Mouse (Mus musculus): ENCODE results near the gene Tmem253. TPM values are rescaled to one million over a fixed set of nuclear protein-coding genes. Genes with fewer than 3 reads are reported as not detected.

Gene Tmem253
- total and polyA plus RNA-seq, 3 experiments: 0.27 to 2.5 (median 0.29) TPM

- Histone ChIP-seq H3K4me1 (ENCODE audit: insufficient read depth, low read depth, low read length) (peaks cover 65% of the 10 kb centered on the region), H3K9me3 (replicated peaks) (no peaks in the 10 kb centered on the region), H3K36me3 (replicated peaks) (peaks cover 20% of the 10 kb centered on the region), H3K4me3 (ENCODE audit: low read depth, low read length) (no peak overlapping the region; the same call in 1 of the 2 replicates), H3K27me3 (ENCODE audit: insufficient read depth, low read length) (no peaks in the 10 kb centered on the region)
- ATAC-seq (ENCODE audit: extremely low read depth, insufficient number of reproducible peaks, low FRiP score, poor library complexity, severe bottlenecking) (peak; percentile 37), DNase-seq (ENCODE audit: low spot score) (no peak)
- TF ChIP-seq POLR2AphosphoS5 (IDR thresholded peaks at IDR 0.05; ENCODE audit: insufficient replicate concordance, low read depth, low read length) (no peak), GATA1 (IDR thresholded peaks at IDR 0.05; ENCODE audit: borderline replicate concordance, low read length) (no peak), CTCF (IDR thresholded peaks at IDR 0.05; ENCODE audit: low read depth, low read length) (no peak), TAL1 (conservative IDR thresholded peaks at IDR 0.05; ENCODE audit: low read depth, low read length) (peak; percentile 36; the same call in 1 of the 2 replicates)
Measured at GRCm38 (mm10) chr14:52021568-52022212, 6.2 kb downstream of the Tmem253 start.

DNA sequence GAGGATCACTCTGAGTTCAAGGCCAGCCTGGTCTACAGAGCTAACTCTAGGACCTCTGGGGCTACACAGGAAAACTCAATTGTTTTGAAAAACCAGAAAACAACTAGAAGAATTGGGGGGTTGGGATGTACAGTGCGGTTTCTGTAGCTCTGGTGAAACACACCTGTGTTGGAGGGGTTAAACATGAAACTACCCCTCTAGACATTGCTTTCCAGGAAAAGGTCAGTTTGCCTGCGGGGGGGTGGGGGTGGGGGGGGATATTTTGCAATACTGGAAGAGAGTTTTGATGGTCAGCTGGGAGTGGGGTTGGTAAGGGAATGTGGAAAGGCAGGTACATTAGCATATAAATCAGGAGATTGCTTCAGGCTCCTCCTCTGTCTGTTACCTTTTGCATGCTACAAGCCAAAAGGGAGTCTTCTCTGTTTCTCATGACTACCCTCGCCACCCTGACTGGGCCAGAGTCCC lies 6.8 kb downstream of the Tmem253 start:
- Histone ChIP-seq H3K36me3 (replicated peaks) (peaks cover 14% of the 10 kb centered on the region), H3K4me3 (ENCODE audit: low read depth, low read length) (peak overlapping the region; percentile 71; the same call in 1 of the 2 replicates), H3K27me3 (ENCODE audit: insufficient read depth, low read length) (no peaks in the 10 kb centered on the region), H3K9me3 (replicated peaks) (no peaks in the 10 kb centered on the region), H3K4me1 (ENCODE audit: insufficient read depth, low read depth, low read length) (peaks cover 61% of the 10 kb centered on the region)
- no peak for DNase-seq (ENCODE audit: low spot score)
- no peak for ATAC-seq (ENCODE audit: extremely low read depth, insufficient number of reproducible peaks, low FRiP score, poor library complexity, severe bottlenecking)
- TF ChIP-seq CTCF (IDR thresholded peaks at IDR 0.05; ENCODE audit: low read depth, low read length) (no peak), POLR2AphosphoS5 (IDR thresholded peaks at IDR 0.05; ENCODE audit: insufficient replicate concordance, low read depth, low read length) (no peak)

DNA sequence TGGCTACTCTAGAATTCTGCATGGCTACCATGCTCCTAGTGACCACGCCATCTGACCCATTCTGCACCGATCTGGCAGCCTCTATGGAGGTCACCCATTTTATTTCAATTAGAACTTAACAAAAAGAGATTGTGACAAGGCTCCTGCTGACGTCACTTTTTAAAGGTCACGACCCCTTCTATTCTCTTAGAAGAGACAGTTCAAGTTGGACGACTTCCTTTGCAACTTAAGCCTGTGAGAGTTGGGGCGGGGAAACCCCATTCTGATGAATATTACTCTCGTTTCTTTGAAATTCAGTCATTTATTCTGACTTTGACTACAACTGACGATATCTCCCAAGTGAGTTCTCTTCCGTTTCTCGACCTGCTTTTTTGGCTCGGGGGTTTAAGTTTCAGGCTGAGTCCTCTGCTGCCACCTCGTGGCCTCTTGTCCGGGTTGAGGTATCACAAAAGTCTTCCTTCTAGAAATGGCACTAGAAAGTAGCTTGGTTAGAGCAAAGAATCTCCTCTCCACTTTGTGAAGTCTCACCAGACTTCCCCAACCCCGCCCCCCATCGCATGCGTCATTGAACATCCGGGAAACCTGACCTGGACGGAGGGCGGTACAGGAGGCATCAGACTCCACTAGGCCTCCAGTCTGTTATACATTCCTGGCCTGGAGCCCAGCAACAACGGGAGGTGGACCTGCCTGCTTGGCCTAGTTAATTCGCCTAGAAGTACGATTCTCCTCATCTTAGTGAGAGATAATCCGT lies 7.4 kb downstream of the Tmem253 start:
- Histone ChIP-seq H3K4me3 (ENCODE audit: low read depth, low read length) (peak overlapping the region; percentile 71), H3K27me3 (ENCODE audit: insufficient read depth, low read length) (no peaks in the 10 kb centered on the region), H3K36me3 (replicated peaks) (peaks cover 10% of the 10 kb centered on the region), H3K9me3 (replicated peaks) (no peaks in the 10 kb centered on the region), H3K4me1 (ENCODE audit: insufficient read depth, low read depth, low read length) (peaks cover 56% of the 10 kb centered on the region)
- TF ChIP-seq POLR2AphosphoS5 (IDR thresholded peaks at IDR 0.05; ENCODE audit: insufficient replicate concordance, low read depth, low read length) (0 out of 2 replicates have a peak, but pooled peaks have one; percentile 31), CTCF (IDR thresholded peaks at IDR 0.05; ENCODE audit: low read depth, low read length) (peak; percentile 28; the same call in 1 of the 2 replicates), GATA2 (IDR thresholded peaks at IDR 0.05; ENCODE audit: borderline replicate concordance, low read depth, low read length) (no peak)
- ATAC-seq (ENCODE audit: extremely low read depth, insufficient number of reproducible peaks, low FRiP score, poor library complexity, severe bottlenecking) (peak; percentile 50), DNase-seq (ENCODE audit: low spot score) (peak; percentile 70)

DNA sequence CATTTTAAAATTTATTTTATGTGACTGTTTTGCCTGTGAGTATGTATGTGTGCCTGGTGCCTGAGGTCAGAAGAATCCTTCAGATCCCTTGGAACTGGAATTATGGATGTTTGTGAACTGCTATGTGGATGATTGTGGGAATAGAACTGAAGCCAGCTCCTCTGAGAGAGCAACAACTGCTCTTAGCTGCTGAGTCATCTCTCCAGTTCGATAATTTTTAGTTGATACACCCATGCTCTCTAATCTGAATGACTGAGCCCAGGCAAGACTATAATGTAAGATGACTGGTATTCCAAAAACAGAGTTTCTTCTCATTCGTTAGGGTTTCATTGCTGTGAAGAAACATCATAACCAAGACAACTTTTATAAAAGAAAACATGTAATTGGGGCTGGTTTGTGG lies 8.7 kb downstream of the Tmem253 start:
- no peak for TF ChIP-seq TAL1 (conservative IDR thresholded peaks at IDR 0.05; ENCODE audit: low read depth, low read length)
- no peak for TF ChIP-seq POLR2AphosphoS5 (IDR thresholded peaks at IDR 0.05; ENCODE audit: insufficient replicate concordance, low read depth, low read length)
- no peak for TF ChIP-seq CTCF (IDR thresholded peaks at IDR 0.05; ENCODE audit: low read depth, low read length)
- no peak for TF ChIP-seq GATA1 (IDR thresholded peaks at IDR 0.05; ENCODE audit: borderline replicate concordance, low read length)
- TF ChIP-seq GATA2 (IDR thresholded peaks at IDR 0.05; ENCODE audit: borderline replicate concordance, low read depth, low read length): no peak
- peaks cover 44% of the 10 kb centered on the region for H3K4me1 ChIP-seq (ENCODE audit: insufficient read depth, low read depth, low read length)
- no peak for DNase-seq (ENCODE audit: low spot score)
- no peaks in the 10 kb centered on the region for H3K36me3 ChIP-seq (replicated peaks)
- no peak for ATAC-seq (ENCODE audit: extremely low read depth, insufficient number of reproducible peaks, low FRiP score, poor library complexity, severe bottlenecking)
- H3K9me3 ChIP-seq (replicated peaks): no peaks in the 10 kb centered on the region
- no peak overlapping the region for H3K4me3 ChIP-seq (ENCODE audit: low read depth, low read length)
- H3K27me3 ChIP-seq (ENCODE audit: insufficient read depth, low read length): no peaks in the 10 kb centered on the region

DNA sequence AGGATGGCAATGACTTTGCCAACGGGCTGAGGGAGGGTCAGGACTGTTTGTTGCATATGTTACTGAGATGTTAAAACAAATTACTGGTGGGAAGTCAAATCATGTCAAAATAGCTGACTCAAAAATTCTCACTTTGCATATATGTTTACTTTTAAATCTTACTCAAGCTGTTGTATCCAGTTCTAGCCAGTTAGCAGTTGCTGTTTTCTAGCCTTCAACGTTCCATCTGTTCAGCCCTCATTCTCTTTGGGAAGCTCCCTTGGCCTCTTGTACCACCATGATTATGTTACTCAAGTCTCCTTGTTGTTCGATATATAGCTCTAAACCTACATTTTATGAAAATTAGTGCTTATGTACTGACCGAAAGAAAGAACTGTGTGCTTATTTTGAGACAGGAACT lies 10.9 kb downstream of the Tmem253 start:
- peaks cover 30% of the 10 kb centered on the region for H3K4me1 ChIP-seq (ENCODE audit: insufficient read depth, low read depth, low read length)
- DNase-seq (ENCODE audit: low spot score) (no peak), ATAC-seq (ENCODE audit: extremely low read depth, insufficient number of reproducible peaks, low FRiP score, poor library complexity, severe bottlenecking) (no peak)
- H3K36me3 ChIP-seq (replicated peaks): no peaks in the 10 kb centered on the region
- no peak for TF ChIP-seq TAL1 (conservative IDR thresholded peaks at IDR 0.05; ENCODE audit: low read depth, low read length)
- TF ChIP-seq GATA1 (IDR thresholded peaks at IDR 0.05; ENCODE audit: borderline replicate concordance, low read length): no peak
- no peak for TF ChIP-seq GATA2 (IDR thresholded peaks at IDR 0.05; ENCODE audit: borderline replicate concordance, low read depth, low read length)
- TF ChIP-seq POLR2AphosphoS5 (IDR thresholded peaks at IDR 0.05; ENCODE audit: insufficient replicate concordance, low read depth, low read length): no peak
- TF ChIP-seq CTCF (IDR thresholded peaks at IDR 0.05; ENCODE audit: low read depth, low read length): no peak
- no peak overlapping the region for H3K4me3 ChIP-seq (ENCODE audit: low read depth, low read length)
- no peaks in the 10 kb centered on the region for H3K9me3 ChIP-seq (replicated peaks)
- H3K27me3 ChIP-seq (ENCODE audit: insufficient read depth, low read length): no peaks in the 10 kb centered on the region

DNA sequence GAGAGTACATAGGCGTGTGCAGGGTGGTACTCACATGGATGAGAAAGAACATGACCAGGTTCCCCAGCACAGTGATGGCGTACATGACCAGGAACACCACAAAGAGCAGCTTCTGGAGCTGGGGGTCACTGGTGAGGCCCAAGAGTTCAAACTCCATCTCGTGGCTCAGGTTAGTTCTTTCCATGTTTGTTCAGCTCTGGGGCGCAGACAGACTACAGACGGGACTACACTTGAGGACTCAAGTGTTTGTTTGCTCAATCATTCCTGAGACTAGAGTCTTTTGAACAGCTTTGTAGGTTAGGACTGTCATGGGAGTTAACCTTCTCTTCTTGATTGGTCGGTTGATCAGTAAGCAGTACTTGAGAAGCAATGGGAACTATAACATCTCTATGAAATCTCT lies 20.5 kb downstream of the Tmem253 start:
- no peak overlapping the region for H3K4me3 ChIP-seq (ENCODE audit: low read depth, low read length)
- H3K27me3 ChIP-seq (ENCODE audit: insufficient read depth, low read length): peaks cover 25% of the 10 kb centered on the region
- no peaks in the 10 kb centered on the region for H3K4me1 ChIP-seq (ENCODE audit: insufficient read depth, low read depth, low read length)
- ATAC-seq (ENCODE audit: extremely low read depth, insufficient number of reproducible peaks, low FRiP score, poor library complexity, severe bottlenecking) (no peak), DNase-seq (ENCODE audit: low spot score) (no peak)
- no peaks in the 10 kb centered on the region for H3K36me3 ChIP-seq (replicated peaks)
- TF ChIP-seq CTCF (IDR thresholded peaks at IDR 0.05; ENCODE audit: low read depth, low read length) (no peak), GATA1 (IDR thresholded peaks at IDR 0.05; ENCODE audit: borderline replicate concordance, low read length) (no peak), GATA2 (IDR thresholded peaks at IDR 0.05; ENCODE audit: borderline replicate concordance, low read depth, low read length) (no peak), TAL1 (conservative IDR thresholded peaks at IDR 0.05; ENCODE audit: low read depth, low read length) (no peak), POLR2AphosphoS5 (IDR thresholded peaks at IDR 0.05; ENCODE audit: insufficient replicate concordance, low read depth, low read length) (no peak)
- H3K9me3 ChIP-seq (replicated peaks): no peaks in the 10 kb centered on the region
